Mouse (Mus musculus) limb, embryonic 14.5 days (tissue): Measurements from ENCODE around the gene Ccdc115. TPM values are rescaled to one million over a fixed set of nuclear protein-coding genes. Genes with fewer than 3 reads are reported as not detected.
A peak's percentile ranks its signal among the peaks of the same experiment; 100 is the strongest.

ENCODE experiments used
- ATAC-seq: fragments of 200-750 bp; cut with Nextera tagmentation; 2 replicates; pipeline ENCODE4 v1.8.0; 2017; ENCODE audit warnings: low read depth, moderate number of reproducible peaks, moderate TSS enrichment; ENCODE audit not compliant: low FRiP score
- DNase-seq: peaks from one replicate; pipeline ENCODE4 v3.0.0-alpha.2; 2015; ENCODE audit warnings: low spot score
- H3K27ac ChIP-seq: fragments of 300-500 bp; sonication (generic); replicated peaks from 2 replicates; pipeline ENCODE4 v1.5.1; 2014; ENCODE audit warnings: low read depth, mild to moderate bottlenecking, low read length, moderate library complexity, mixed read lengths
- H3K27me3 ChIP-seq: fragments of 300-500 bp; sonication (generic); 2 replicates; pipeline ENCODE4 v1.6.1; 2014; ENCODE audit warnings: low read length, mixed read lengths; ENCODE audit not compliant: control insufficient read depth, insufficient read depth
- H3K36me3 ChIP-seq: fragments of 300-500 bp; sonication (generic); 2 replicates; pipeline ENCODE4 v1.6.1; 2014; ENCODE audit warnings: mild to moderate bottlenecking, low read length, moderate library complexity, mixed read lengths; ENCODE audit not compliant: control insufficient read depth, insufficient read depth
- H3K4me1 ChIP-seq: fragments of 300-500 bp; sonication (generic); 2 replicates; pipeline ENCODE4 v1.6.1; 2014; ENCODE audit warnings: antibody characterized with exemption, low read length, mixed read lengths; ENCODE audit not compliant: control insufficient read depth, insufficient read depth
- H3K4me2 ChIP-seq: fragments of 300-500 bp; sonication (generic); replicated peaks from 2 replicates; pipeline ENCODE4 v1.6.1; 2014; ENCODE audit warnings: low read depth, mild to moderate bottlenecking, low read length, moderate library complexity; ENCODE audit not compliant: severe bottlenecking
- H3K4me3 ChIP-seq: fragments of 300-500 bp; sonication (generic); replicated peaks from 2 replicates; pipeline ENCODE4 v1.5.1; 2014; ENCODE audit warnings: low read length
- H3K9ac ChIP-seq: fragments of 300-500 bp; sonication (generic); 2 replicates; pipeline ENCODE4 v1.6.1; 2014; ENCODE audit warnings: mild to moderate bottlenecking, low read depth, low read length, moderate library complexity; ENCODE audit not compliant: severe bottlenecking
- H3K9me3 ChIP-seq: fragments of 300-500 bp; sonication (generic); 2 replicates; pipeline ENCODE4 v1.6.1; 2016; ENCODE audit warnings: low read length; ENCODE audit not compliant: control insufficient read depth
- POLR2A ChIP-seq: fragments of 200-500 bp; IDR thresholded peaks from 2 replicates; pipeline ENCODE4 v1.8.0; 2012; ENCODE audit warnings: inconsistent platforms, mild to moderate bottlenecking, moderate library complexity, borderline replicate concordance; ENCODE audit not compliant: insufficient read depth, insufficient read length; ENCODE audit errors: extremely low read depth
- WGBS: fragments of 180-500 bp; shearing (Covaris S2); extraction: QIAGEN DNeasy Blood & Tissue Kit; methylation state at CpG from one replicate; pipeline ENCODE4 v1.1.7; 2014; 5-methylcytosine and 5-hydroxymethylcytosine counted together
- polyA plus RNA-seq, 2 experiments: library from polyadenylated mRNA; depleted of rRNA in 1 of 2; stranded (reverse) in 1 of 2; unstranded in 1 of 2; fragments of >200 nt; fragmentation: Nextera tagmentation in 1 of 2; extraction: Ambion mirVana in 1 of 2; gene quantifications; 2 replicates each; pipeline versions ENCODE4 v1.2.1 to v1.2.3; 2012 to 2014

Ccdc115 gene
- polyA plus RNA-seq, 2 experiments: 51.2 to 53.4 TPM

DNA sequence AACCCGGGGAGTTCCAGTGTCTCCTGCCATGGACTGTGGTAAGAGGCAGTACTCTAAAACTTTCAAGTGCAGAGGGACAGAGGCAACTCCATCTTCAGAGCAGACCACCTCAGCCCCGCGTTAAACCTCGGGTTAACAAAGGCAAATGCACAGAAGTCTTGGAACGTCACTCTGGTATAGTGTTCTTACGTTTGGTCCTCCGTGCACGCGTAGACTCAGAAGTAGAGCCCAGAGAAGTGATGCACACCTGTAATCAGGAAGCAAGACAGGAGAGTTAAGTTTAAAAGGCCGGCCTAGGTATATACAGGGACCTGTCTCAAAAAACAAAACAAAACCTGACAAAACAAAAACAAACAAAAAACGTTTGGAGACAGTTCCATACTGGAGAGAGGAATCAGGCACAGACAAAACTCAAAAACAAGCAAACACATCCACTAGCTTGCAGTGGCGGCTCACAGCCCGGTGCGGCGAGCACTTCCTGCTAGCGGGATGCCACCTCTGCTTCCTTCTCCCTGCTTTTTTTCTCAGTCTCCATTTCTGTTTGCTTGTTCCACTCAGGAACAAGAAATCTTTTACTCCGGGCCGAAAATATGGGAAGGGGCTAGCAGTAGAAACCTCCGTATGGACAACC is 5.5 kb downstream of the Ccdc115 start:
- peaks cover 12% of the 10 kb centered on the region; the same call in 1 of the 2 replicates for H3K36me3 ChIP-seq
- H3K9me3 ChIP-seq: peaks cover 25% of the 10 kb centered on the region
- 9% methylated on average over 19 of the region's 19 CpGs for WGBS
- TF ChIP-seq POLR2A: no peak
- peak overlapping the region; percentile 51 for H3K4me3 ChIP-seq
- DNase-seq (no peak), ATAC-seq (no peak)
- H3K9ac ChIP-seq: peak overlapping the region; percentile 22; the same call in 1 of the 2 replicates
- peak overlapping the region; percentile 50 for H3K4me2 ChIP-seq
- no peaks in the 10 kb centered on the region for H3K27me3 ChIP-seq
- H3K4me1 ChIP-seq: peaks cover 12% of the 10 kb centered on the region
- H3K27ac ChIP-seq: peak overlapping the region; percentile 27

- Histone ChIP-seq H3K9me3 (peaks cover 25% of the 10 kb centered on the region), H3K9ac (peak overlapping the region; percentile 65), H3K4me1 (peaks cover 7% of the 10 kb centered on the region), H3K4me2 (peak overlapping the region; percentile 63), H3K27ac (peak overlapping the region; percentile 69), H3K27me3 (no peaks in the 10 kb centered on the region), H3K36me3 (peaks cover 12% of the 10 kb centered on the region; the same call in 1 of the 2 replicates), H3K4me3 (peak overlapping the region; percentile 42)
- WGBS: 12% methylated on average over 35 of the region's 35 CpGs
- peak; percentile 58; the same call in 1 of the 2 replicates for TF ChIP-seq POLR2A
- ATAC-seq (peak; percentile 50; the same call in 1 of the 2 replicates), DNase-seq (peak; percentile 69)
Measured at GRCm38 (mm10) chr1:34432776-34433481, 6.5 kb downstream of the Ccdc115 start.

DNA sequence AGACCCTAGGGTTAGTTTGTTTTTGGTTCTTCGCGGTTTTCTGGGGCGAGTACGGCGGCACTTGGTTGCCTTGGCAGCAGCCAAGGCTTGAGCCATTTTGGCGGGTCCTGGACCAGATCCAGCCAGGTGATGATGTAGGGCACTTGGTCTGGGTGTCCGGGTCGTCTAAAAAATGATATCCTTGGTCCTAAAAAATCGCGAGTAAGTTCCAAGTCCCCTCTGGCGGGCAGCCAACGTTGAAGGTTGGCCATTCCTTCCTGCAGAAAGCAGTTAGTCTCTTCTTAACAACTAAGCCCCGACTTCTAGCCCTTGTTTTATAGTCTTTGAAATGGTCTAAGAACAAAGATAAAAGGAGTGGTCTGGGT is 7.1 kb downstream of the Ccdc115 start:
- Histone ChIP-seq H3K4me3 (peak overlapping the region; percentile 42), H3K36me3 (peaks cover 12% of the 10 kb centered on the region; the same call in 1 of the 2 replicates), H3K4me2 (peak overlapping the region; percentile 63), H3K27ac (peak overlapping the region; percentile 69; the same call in 1 of the 2 replicates), H3K4me1 (peaks cover 7% of the 10 kb centered on the region), H3K27me3 (no peaks in the 10 kb centered on the region), H3K9ac (peak overlapping the region; percentile 65; the same call in 1 of the 2 replicates), H3K9me3 (peaks cover 25% of the 10 kb centered on the region)
- no peak for TF ChIP-seq POLR2A
- ATAC-seq: no peak
- DNase-seq: peak; percentile 43
- 57% methylated on average over 13 of the region's 13 CpGs for WGBS

DNA sequence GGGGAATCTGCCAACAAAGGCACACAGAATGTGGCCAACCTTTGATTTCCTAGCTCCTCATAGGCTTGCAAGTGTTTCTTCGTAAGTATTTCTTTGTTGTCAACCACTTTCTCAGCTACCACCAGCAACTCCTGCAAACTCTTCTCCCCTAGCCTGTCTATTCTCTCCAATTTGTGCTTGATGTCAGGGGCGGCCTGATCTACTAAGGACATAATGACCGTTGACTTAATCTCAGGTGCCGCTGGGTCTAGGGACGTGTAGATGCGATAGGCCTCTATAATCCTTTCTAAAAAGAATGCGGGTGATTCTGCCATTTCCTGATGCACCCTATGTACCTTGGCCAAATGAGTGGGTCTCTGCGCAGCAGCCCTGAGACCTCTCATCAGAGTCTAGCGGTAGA is 8.0 kb downstream of the Ccdc115 start:
- ATAC-seq (no peak), DNase-seq (no peak)
- Histone ChIP-seq H3K27me3 (no peaks in the 10 kb centered on the region), H3K36me3 (peaks cover 7% of the 10 kb centered on the region; the same call in 1 of the 2 replicates), H3K9ac (no peak overlapping the region), H3K9me3 (peaks cover 25% of the 10 kb centered on the region), H3K4me1 (peaks cover 7% of the 10 kb centered on the region), H3K4me2 (no peak overlapping the region), H3K4me3 (no peak overlapping the region), H3K27ac (no peak overlapping the region)
- no peak for TF ChIP-seq POLR2A
- WGBS: 95% methylated on average over 9 of the region's 9 CpGs

DNA sequence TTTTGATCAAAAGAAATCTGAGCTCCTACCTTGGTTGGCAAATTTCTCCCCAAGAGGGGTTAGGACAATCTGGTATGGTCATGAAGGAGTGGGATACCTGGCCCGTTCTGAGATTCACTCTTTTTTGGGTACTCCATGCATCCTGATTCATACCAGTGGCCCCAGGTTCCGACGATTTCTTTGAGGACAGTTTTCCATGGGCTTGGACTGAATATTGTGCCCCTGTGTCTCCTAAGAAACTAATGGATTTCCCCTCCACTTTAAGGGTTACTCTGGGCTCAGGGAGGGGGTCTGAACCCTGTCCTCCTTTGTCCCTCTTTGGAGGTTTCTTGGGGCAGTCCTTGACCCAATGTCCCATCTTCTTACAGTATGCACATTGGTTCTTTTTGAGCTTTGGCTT is 8.5 kb downstream of the Ccdc115 start:
- peaks cover 25% of the 10 kb centered on the region for H3K9me3 ChIP-seq
- WGBS: 93% methylated on average over 3 of the region's 3 CpGs

More for the DNA sequence above, 8.5 kb downstream of the Ccdc115 start:
- H3K9ac ChIP-seq: no peak overlapping the region
- no peak overlapping the region for H3K4me2 ChIP-seq
- H3K36me3 ChIP-seq: peaks cover 7% of the 10 kb centered on the region; the same call in 1 of the 2 replicates
- TF ChIP-seq POLR2A: no peak
- H3K4me3 ChIP-seq: no peak overlapping the region
- peaks cover 7% of the 10 kb centered on the region for H3K4me1 ChIP-seq
- no peaks in the 10 kb centered on the region for H3K27me3 ChIP-seq
- H3K27ac ChIP-seq: no peak overlapping the region
- ATAC-seq: no peak
- DNase-seq: no peak
